Mouse (Mus musculus) liver, embryonic 11.5 days (tissue): ENCODE measurements around the gene Acmsd. TPM values are rescaled to one million over a fixed set of nuclear protein-coding genes. Genes with fewer than 3 reads are reported as not detected.

Experiments
- ATAC-seq: fragments of 200-750 bp; cut with Nextera tagmentation; replicated peaks from 2 replicates; pipeline ENCODE4 v1.8.0; 2017; ENCODE audit warnings: moderate number of reproducible peaks, mild to moderate bottlenecking, moderate TSS enrichment, moderate library complexity; ENCODE audit not compliant: low FRiP score
- DNase-seq: peaks from one replicate; pipeline ENCODE4 v3.0.0-alpha.2; 2017; ENCODE audit warnings: low spot score
- H3K27ac ChIP-seq: fragments of 300-500 bp; sonication (generic); 2 replicates; pipeline ENCODE4 v1.5.1; 2014; ENCODE audit warnings: mild to moderate bottlenecking, low read depth, low read length, control low read depth
- H3K27me3 ChIP-seq: fragments of 300-500 bp; sonication (generic); replicated peaks from 2 replicates; pipeline ENCODE4 v1.6.1; 2014; ENCODE audit warnings: low read length, mixed read lengths; ENCODE audit not compliant: control insufficient read depth, insufficient read depth
- H3K36me3 ChIP-seq: fragments of 300-500 bp; sonication (generic); 2 replicates; pipeline ENCODE4 v1.6.1; 2014; ENCODE audit warnings: mild to moderate bottlenecking, low read length, moderate library complexity, mixed read lengths; ENCODE audit not compliant: control insufficient read depth, insufficient read depth
- H3K4me1 ChIP-seq: fragments of 300-500 bp; sonication (generic); replicated peaks from 2 replicates; pipeline ENCODE4 v1.6.1; 2014; ENCODE audit warnings: low read length, mixed read lengths; ENCODE audit not compliant: control insufficient read depth, insufficient read depth
- H3K4me2 ChIP-seq: fragments of 300-500 bp; sonication (generic); 2 replicates; pipeline ENCODE4 v1.6.1; 2014; ENCODE audit warnings: mild to moderate bottlenecking, control low read depth, moderate library complexity
- H3K4me3 ChIP-seq: fragments of 300-500 bp; sonication (generic); 2 replicates; pipeline ENCODE4 v1.5.1; 2014; ENCODE audit warnings: low read depth, low read length, control low read depth
- H3K9ac ChIP-seq: fragments of 300-500 bp; sonication (generic); 2 replicates; pipeline ENCODE4 v1.6.1; 2014; ENCODE audit warnings: low read depth, low read length, control low read depth
- H3K9me3 ChIP-seq: fragments of 300-500 bp; sonication (generic); 2 replicates; pipeline ENCODE4 v1.6.1; 2016; ENCODE audit warnings: low read length, inconsistent platforms, mixed read lengths; ENCODE audit not compliant: control insufficient read depth
- WGBS: fragments of 180-500 bp; shearing (Covaris S2); extraction: QIAGEN DNeasy Blood & Tissue Kit; methylation state at CpG from one replicate; pipeline ENCODE4 v1.1.7; 2014; 5-methylcytosine and 5-hydroxymethylcytosine counted together
- polyA plus RNA-seq: library from polyadenylated mRNA; unstranded; fragments of >200 nt; fragmentation: Nextera tagmentation; extraction: Ambion mirVana; gene quantifications from 2 replicates; pipeline ENCODE4 v1.2.1, GENCODE M21; 2014

The Acmsd gene
- polyA plus RNA-seq, 1 experiment from 2014 or later, result 7.2 TPM

GRCm38 (mm10) chr1:127808671-127809070 is 79.5 kb downstream of the Acmsd start:
- WGBS, result 97% methylated on average over 7 of the region's 7 CpGs
- Histone ChIP-seq H3K4me1 (no peaks in the 10 kb centered on the region), H3K9ac (no peak overlapping the region), H3K27me3 (no peaks in the 10 kb centered on the region), H3K36me3 (peaks cover 8% of the 10 kb centered on the region), H3K27ac (no peak overlapping the region), H3K4me3 (no peak overlapping the region), H3K9me3 (no peaks in the 10 kb centered on the region), H3K4me2 (no peak overlapping the region)
- DNase-seq (no peak), ATAC-seq (no peak)

DNA sequence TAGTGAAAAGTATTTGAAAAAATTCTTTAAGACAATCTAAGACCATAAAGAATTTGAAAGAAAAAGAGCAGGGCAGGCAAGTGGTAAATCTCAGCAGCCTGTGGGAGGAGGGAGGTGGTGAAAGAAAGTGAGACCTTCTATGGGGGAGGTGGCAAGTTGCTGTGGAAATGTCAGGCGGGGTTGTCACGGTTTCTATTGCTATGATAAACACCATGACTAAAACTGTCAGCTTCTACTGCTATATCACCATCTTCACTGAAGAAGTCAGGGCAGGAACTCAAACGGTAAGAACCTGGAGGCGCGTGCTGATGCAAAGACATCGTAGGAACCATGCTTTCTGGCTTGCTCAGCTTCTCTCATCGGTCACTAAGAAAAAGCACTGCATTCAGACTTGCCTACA is 83.7 kb downstream of the Acmsd start:
- WGBS, result 68% methylated on average over 7 of the region's 7 CpGs
- H3K4me3 ChIP-seq, result no peak overlapping the region
- DNase-seq (no peak), ATAC-seq (no peak)
- no peaks in the 10 kb centered on the region for H3K36me3 ChIP-seq
- H3K4me1 ChIP-seq, result no peaks in the 10 kb centered on the region
- H3K27me3 ChIP-seq, result no peaks in the 10 kb centered on the region
- no peak overlapping the region for H3K4me2 ChIP-seq
- H3K9me3 ChIP-seq, result no peaks in the 10 kb centered on the region
- no peak overlapping the region for H3K9ac ChIP-seq
- H3K27ac ChIP-seq, result no peak overlapping the region

DNA sequence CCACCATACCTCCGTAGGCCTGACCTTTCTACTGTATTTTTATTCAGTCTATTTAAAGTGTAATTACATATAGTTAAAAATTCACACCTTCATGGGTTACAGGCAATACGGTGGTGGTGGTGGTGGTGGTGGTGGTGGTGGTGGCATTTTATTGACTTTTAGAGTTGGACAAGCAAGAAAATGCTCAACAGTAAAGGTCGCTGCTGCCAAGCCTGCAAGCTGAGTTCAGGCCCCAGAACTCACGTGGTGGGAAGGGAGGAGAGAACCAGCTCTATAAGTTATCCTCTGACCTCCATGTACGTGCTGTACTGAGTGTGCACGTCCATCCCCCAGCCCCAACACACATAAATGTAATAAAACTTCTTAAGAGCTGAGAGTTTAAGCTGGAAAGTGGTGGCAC is 87.2 kb downstream of the Acmsd start:
- H3K27me3 ChIP-seq, result no peaks in the 10 kb centered on the region
- H3K4me1 ChIP-seq, result no peaks in the 10 kb centered on the region
- 75% methylated on average over 6 of the region's 6 CpGs for WGBS
- no peaks in the 10 kb centered on the region for H3K9me3 ChIP-seq
- H3K4me2 ChIP-seq, result no peak overlapping the region
- DNase-seq (no peak), ATAC-seq (no peak)
- no peak overlapping the region for H3K27ac ChIP-seq
- H3K9ac ChIP-seq, result no peak overlapping the region
- H3K36me3 ChIP-seq, result no peaks in the 10 kb centered on the region
- no peak overlapping the region for H3K4me3 ChIP-seq

Other genes starting within 250 kb of the Acmsd start
- gene Tmem163, start 49.9 kb upstream of the Acmsd start, polyA plus RNA-seq, result 1.1 and 1.7 TPM in 2 replicates
- 64.6 and 68.2 TPM in 2 replicates for gene Ccnt2, start 44.8 kb downstream of the Acmsd start, polyA plus RNA-seq
- not detected in 2 replicates for gene Map3k19, start 125.6 kb downstream of the Acmsd start, polyA plus RNA-seq
- 19.9 and 20.7 TPM in 2 replicates for gene Rab3gap1, start 139.4 kb downstream of the Acmsd start, polyA plus RNA-seq